Mouse (Mus musculus) ES-CJ7 (cell line): ENCODE measurements around the gene Oas1c.
"Not testable (repeated sequence)": the region's sequence is repeated elsewhere in the genome, so short reads cannot be mapped to it uniquely, and the experiment has no call there.

Source experiments
- DNase-seq: peaks from one replicate; pipeline ENCODE4 v3.0.0; 2011; ENCODE audit warnings: low read depth, low spot score

Oas1c gene

GRCm38 (mm10) chr5:120811951-120812819, at the start of gene Oas1c:
Gene Oas1c, minus strand, starts transcription at chr5:120812514.
- DNase-seq: peak; percentile 87

GRCm38 (mm10) chr5:120861121-120861520, 48.8 kb upstream of the Oas1c start, which contains the start of gene Oas1h:
Gene Oas1h, plus strand, starts transcription at chr5:120861421.
- DNase-seq: no peak

- no peak for DNase-seq
These were observed 46.9 kb upstream of the Oas1c start for GRCm38 (mm10) chr5:120859241-120859640.

DNA sequence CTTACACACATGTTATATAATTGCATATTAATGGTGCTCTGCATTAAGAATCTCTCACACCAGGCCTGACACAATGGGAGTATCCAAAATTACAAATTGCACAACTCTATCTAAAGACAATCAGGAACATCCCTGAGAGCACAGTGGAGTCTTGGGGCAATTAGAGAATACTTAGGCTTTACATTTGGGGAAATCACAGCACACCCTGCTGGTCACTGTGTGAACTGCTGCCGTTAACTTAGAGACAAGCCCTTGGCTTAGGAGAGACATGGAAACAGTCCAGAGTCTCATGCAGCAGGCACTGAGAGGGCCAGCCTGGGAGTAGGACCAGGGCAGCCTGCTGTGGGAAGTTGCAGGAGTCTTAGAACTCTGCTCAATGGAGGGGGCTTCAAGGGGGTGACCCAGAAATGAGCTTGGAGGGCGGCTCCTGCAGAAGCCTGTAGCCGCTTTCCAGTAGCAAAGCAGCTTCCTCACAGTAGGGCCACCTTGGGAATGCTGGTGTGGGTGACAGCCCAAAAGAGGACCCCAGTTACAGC, 37.4 kb upstream of the Oas1c start:
- DNase-seq: peak; percentile 81

- DNase-seq: no peak
These were observed 34.8 kb upstream of the Oas1c start, which contains the start of gene Oas1f for GRCm38 (mm10) chr5:120847067-120847466. Gene Oas1f, plus strand, starts transcription at chr5:120847367.

DNA sequence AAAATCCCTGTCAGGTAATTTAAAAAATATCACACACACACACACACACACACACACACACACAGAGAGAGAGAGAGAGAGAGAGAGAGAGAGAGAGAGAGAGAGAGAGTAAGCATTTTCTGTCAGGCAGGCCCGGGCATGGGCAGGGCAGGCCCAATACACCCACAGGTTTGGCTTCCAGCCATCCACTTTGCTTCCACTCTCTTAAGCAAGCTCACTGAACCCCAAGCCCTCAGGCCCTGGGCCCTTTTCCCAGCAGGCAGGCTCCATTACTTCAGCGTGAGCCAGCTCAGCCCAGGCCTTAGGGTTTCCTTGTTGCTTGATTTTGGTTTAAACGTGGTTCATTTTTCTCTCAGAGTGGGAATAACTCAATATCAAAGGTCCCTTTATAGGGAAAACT, 32.4 kb upstream of the Oas1c start:
- DNase-seq: no peak

DNA sequence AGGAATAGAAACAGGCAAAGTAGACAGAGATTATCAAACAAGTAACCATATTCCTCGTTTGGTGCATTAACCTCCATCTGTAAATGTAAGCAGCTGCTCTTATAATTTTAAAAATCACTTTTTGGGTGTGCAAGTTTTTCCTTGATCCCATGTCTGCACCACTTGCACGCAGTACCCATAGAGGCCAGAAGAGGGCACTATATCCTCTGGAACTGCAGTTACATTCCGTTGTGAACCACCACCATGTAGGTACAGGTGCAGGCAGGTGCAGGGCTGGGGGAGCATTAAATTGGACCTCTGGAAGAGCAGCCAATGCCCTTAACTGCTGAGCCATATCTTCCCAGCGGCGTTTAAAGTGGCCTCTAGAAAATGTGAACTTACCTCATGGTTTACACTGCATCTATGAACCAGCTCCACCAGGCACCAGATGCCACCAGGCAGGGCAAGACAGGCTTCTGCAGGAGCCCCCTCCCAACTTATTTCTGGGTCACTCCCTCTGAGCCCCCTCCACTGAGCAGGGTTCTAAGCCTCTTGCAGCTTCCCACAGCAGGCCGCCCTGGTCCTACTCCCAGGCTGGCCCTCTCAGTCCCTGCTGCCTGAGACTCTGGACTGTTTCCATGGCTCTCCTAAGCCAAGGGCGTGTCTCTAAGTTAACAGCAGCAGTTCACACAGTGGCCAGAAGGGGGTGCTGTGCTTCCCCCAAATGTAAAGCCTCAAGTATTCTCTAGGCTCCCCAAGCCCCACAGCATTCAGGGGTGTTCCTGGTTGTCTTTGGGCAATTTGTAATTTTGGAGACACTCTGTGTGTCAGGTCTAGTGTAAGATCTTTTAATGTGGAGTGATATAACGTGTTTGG, 24.6 kb upstream of the Oas1c start:
- DNase-seq: peak; percentile 90

DNA sequence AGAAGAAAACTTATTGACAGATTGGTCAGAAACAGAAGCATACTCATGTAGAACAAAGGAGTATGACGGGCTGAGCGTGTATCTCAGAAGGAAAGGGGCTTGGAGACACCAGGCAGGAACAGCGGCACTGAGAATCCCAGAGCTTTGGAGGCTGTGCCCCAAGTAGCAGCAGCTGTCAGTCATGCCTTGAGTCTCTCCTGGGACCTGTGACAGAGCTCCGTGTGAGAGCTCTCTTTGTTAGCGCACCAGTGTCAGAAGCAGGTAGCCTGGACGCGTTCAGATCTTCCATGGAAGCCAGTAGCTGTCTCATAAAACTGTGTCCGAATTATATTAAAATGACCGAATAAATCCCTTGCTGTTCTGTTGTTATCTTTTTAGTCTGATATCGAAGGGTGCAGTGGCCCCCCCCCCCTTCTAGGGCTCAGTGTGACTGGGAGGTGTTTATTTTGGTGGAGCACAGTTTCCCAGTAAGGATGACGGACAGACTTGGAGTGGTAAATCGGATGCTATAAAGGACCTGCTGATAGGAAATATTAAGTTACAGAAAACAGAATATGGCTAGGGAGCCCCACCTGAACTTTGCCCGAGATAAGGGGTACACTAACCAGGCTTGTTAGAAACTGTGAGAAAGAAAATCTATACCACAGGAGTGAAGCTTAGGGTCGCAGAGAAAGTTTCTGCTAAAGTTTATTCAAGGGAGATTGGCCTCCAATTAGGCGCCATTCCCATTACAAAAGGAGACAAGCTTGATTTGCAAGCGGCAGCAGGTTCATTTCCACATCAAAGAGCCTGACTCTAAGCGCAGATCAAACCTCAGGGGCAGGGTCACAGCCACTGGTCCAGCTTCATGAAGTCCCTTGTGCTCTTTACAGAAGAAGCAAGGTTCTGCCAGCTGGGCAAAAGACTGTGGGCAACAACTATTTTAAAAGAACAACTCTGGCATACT, 21.3 kb upstream of the Oas1c start:
- peak; percentile 82 for DNase-seq

- no peak for DNase-seq
These were observed 18.7 kb upstream of the Oas1c start for GRCm38 (mm10) chr5:120831031-120831430.

GRCm38 (mm10) chr5:120818999-120819398, 6.7 kb upstream of the Oas1c start:
- DNase-seq: no peak

DNA sequence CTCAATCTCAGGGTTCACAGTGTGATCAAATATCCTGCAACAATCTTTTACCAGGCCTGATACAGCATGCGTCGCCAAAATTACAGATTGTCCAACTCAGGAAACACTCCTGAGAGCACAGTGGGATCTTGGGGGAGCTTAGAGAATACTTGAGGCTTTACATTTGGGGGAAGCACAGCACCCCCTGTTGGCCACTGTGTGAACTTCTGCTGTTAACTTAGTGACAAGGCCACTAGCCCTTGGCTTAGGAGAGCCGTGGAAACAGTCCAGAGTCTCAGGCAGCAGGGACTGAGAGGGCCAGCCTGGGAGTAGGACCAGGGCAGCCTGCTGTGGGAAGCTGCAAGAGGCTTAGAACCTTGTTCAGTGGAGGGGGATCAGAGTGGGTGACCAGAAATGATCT, 3.6 kb upstream of the Oas1c start:
- DNase-seq: peak; percentile 73

DNA sequence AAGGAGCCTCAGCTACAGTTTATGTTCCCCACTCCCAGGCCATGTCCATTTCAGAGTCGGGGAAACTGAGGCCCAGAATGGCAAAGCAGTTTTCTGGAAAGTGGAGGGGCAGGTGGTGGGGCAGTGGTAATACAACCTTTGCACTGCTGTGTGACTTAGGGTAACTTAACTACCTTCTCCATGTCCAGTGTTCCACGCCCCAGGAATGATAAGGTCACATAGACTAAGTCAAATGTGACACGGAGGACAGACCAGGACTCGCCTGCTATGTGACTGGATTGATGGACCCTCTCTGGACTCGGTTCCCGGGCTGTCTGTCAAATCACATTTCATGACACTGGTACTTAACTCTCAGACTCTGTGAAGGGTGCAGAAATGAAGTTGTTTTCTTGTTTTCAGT, 709 bp upstream of the Oas1c start:
- DNase-seq: no peak

DNA sequence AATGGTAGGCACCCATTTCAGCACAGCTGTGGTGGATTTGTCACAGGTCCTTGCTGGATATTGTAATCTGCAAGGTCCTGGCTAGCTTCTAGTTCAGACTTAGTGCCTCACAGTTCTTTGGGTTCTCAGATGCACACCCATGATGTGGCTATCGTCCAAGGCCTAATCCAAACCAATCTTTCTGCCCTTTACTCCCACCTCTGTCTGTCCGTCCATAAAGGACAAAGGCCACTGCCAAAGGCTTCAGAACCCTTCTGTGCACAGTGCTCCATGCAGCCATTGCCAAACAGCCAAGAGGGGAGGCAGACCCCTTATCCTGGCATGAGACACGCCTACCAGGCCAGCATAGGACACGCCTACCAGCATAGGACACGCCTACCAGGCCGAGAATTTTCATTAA, 3.1 kb downstream of the Oas1c start:
- no peak for DNase-seq

- DNase-seq: peak; percentile 86
These were observed 5.9 kb downstream of the Oas1c start for GRCm38 (mm10) chr5:120806458-120806857.

GRCm38 (mm10) chr5:120803596-120803995, 8.7 kb downstream of the Oas1c start:
- no peak for DNase-seq

- DNase-seq: not testable (repeated sequence)
These were observed 13.4 kb downstream of the Oas1c start for GRCm38 (mm10) chr5:120798943-120799342.

- DNase-seq: not testable (repeated sequence)
These were observed 14.2 kb downstream of the Oas1c start for GRCm38 (mm10) chr5:120798147-120798546.

GRCm38 (mm10) chr5:120795480-120796034, 16.8 kb downstream of the Oas1c start, which contains the start of gene Oas1e:
Gene Oas1e, minus strand, starts transcription at chr5:120795530.
- DNase-seq: not testable (repeated sequence)

GRCm38 (mm10) chr5:120793043-120793442, 19.3 kb downstream of the Oas1c start:
- peak; percentile 70 for DNase-seq

DNA sequence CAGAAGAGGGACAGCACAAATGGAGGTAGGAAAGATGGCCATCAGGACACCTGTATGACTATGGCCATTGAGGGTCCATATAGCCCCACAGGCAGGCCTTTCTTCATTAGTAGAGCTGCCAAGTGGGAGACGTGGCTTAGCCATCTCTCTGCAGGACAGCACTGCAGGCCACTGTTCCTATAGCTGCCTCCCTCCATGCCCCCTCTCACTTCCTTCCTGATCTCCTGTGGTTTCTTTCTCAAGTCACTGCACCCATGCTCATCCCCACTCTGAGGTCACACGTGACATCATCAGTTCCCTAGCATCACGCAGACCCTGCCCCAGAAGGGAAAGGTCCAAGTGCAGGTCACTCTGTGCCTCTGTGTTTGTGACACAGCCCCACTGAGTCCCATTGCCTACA, 25.3 kb downstream of the Oas1c start:
- DNase-seq: no peak

- DNase-seq: peak; percentile 65
These were observed 29.9 kb downstream of the Oas1c start for GRCm38 (mm10) chr5:120782446-120782845.
